ENCODE assay signal across 18 mouse cellular contexts in the genomic region with DNA sequence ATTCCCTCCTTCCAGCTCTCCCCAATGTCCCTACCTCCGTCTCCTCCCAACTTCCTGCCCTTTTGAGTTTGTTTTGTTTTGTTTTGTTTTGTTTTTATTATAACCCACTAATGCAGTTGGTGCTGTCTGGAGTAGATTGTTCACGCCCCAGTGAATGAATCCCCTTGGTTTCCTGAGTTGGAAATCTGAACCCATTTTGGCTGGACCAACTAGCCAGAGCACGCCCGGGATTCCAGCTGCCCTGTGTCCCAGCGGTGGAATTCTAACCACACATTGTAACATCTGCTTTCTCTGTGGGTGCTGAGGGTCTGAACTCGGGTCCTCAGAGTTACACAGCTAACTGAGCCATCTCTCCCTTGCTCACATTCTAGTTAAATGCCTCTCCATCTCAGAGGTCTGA.
DNase-seq lines count a peak whose midpoint lies in the region; ATAC-seq lines count a peak whose summit lies in the region.
"Had no signal": no experiment of that assay in that cellular context is flagged by ENCODE, and none has a peak within 500 bp of the region (broad histone marks: within the 10 kb centered on the region; RNA-seq: fewer than 3 reads in every experiment).

No protein-coding gene starts in this region.

- H3K9me3 ChIP-seq in embryonic facial prominence, embryonic 14.5 days (ENCODE audit: control insufficient read depth, low read length), result no peaks in the 10 kb centered on the region
- H3K9me3 ChIP-seq in embryonic facial prominence, embryonic 10.5 days, result no peaks in the 10 kb centered on the region
- H3K9me3 ChIP-seq in embryonic facial prominence, embryonic 15.5 days (replicated peaks), result no peaks in the 10 kb centered on the region
- H3K9me3 ChIP-seq: forebrain, embryonic 12.5 days; forebrain, embryonic 15.5 days; heart, embryonic 12.5 days; heart, embryonic 15.5 days; hindbrain, embryonic 10.5 days had no signal

- no peaks in the 10 kb centered on the region for H3K36me3 ChIP-seq in embryonic facial prominence, embryonic 14.5 days (ENCODE audit: control insufficient read depth, insufficient read depth, low read length)
- no peaks in the 10 kb centered on the region for H3K36me3 ChIP-seq in embryonic facial prominence, embryonic 10.5 days (replicated peaks)
- H3K36me3 ChIP-seq in embryonic facial prominence, embryonic 15.5 days, result no peaks in the 10 kb centered on the region
- H3K36me3 ChIP-seq: forebrain, embryonic 12.5 days; forebrain, embryonic 15.5 days; G1E; heart, embryonic 12.5 days; heart, embryonic 15.5 days; hindbrain, embryonic 10.5 days had no signal

- 32% methylated on average over 6 of the region's 6 CpGs for WGBS in embryonic facial prominence, embryonic 14.5 days
- 54% methylated on average over 6 of the region's 6 CpGs for WGBS in embryonic facial prominence, embryonic 10.5 days
- 10% methylated on average over 6 of the region's 6 CpGs for WGBS in embryonic facial prominence, embryonic 15.5 days

- no peak for ATAC-seq in embryonic facial prominence, embryonic 14.5 days (ENCODE audit: low read depth)
- no peak for ATAC-seq in embryonic facial prominence, embryonic 15.5 days (ENCODE audit: insufficient number of reproducible peaks, low FRiP score, low TSS enrichment, low read depth)
- ATAC-seq: forebrain, embryonic 15.5 days; intestine, postnatal 0 days had no signal

- DNase-seq in embryonic facial prominence, embryonic 14.5 days (ENCODE audit: low spot score), result peak; percentile 58
- DNase-seq in embryonic facial prominence, embryonic 10.5 days (ENCODE audit: low spot score), result no peak
- DNase-seq in kidney, postnatal 4 days, result peak; percentile 23 to 39
- no peak for DNase-seq in kidney, adult 18-20 months
- no peak for DNase-seq in embryo, embryonic 9.5 days (ENCODE audit: extremely low spot score)
- DNase-seq: B cell, adult 2 months; heart, postnatal 36 days had no signal

- no peaks in the 10 kb centered on the region for H3K4me1 ChIP-seq in embryonic facial prominence, embryonic 14.5 days (ENCODE audit: control insufficient read depth, insufficient read depth, low read length)
- H3K4me1 ChIP-seq in embryonic facial prominence, embryonic 10.5 days, result peaks cover 11% of the 10 kb centered on the region
- peaks cover 19% of the 10 kb centered on the region for H3K4me1 ChIP-seq in embryonic facial prominence, embryonic 15.5 days
- H3K4me1 ChIP-seq: forebrain, embryonic 12.5 days; heart, embryonic 15.5 days had no signal

- no peak overlapping the region for H3K4me3 ChIP-seq in embryonic facial prominence, embryonic 14.5 days (ENCODE audit: low read depth, low read length)
- H3K4me3 ChIP-seq in embryonic facial prominence, embryonic 10.5 days, result no peak overlapping the region
- no peak overlapping the region for H3K4me3 ChIP-seq in embryonic facial prominence, embryonic 15.5 days (replicated peaks)
- H3K4me3 ChIP-seq: erythroblast, embryonic 14.5 days; forebrain, embryonic 12.5 days; forebrain, embryonic 15.5 days; heart, embryonic 12.5 days; heart, embryonic 15.5 days; hindbrain, embryonic 10.5 days had no signal

- H3K27me3 ChIP-seq in embryonic facial prominence, embryonic 14.5 days (replicated peaks; ENCODE audit: control insufficient read depth, insufficient read depth, low read length), result no peaks in the 10 kb centered on the region
- H3K27me3 ChIP-seq in embryonic facial prominence, embryonic 10.5 days (replicated peaks; ENCODE audit: low read depth, poor library complexity, severe bottlenecking), result no peaks in the 10 kb centered on the region
- H3K27me3 ChIP-seq in embryonic facial prominence, embryonic 15.5 days, result no peaks in the 10 kb centered on the region
- H3K27me3 ChIP-seq: CH12.LX; forebrain, embryonic 15.5 days; heart, embryonic 12.5 days; heart, embryonic 15.5 days had no signal

- H3K4me2 ChIP-seq in embryonic facial prominence, embryonic 14.5 days (ENCODE audit: low read depth, low read length), result no peak overlapping the region
- H3K4me2 ChIP-seq in embryonic facial prominence, embryonic 15.5 days (replicated peaks), result no peak overlapping the region
- H3K4me2 ChIP-seq: forebrain, embryonic 12.5 days; forebrain, embryonic 15.5 days; heart, embryonic 12.5 days; heart, embryonic 15.5 days; hindbrain, embryonic 14.5 days had no signal

- H3K27ac ChIP-seq in embryonic facial prominence, embryonic 14.5 days (replicated peaks; ENCODE audit: low read depth, low read length), result no peak overlapping the region
- H3K27ac ChIP-seq in embryonic facial prominence, embryonic 10.5 days (replicated peaks), result no peak overlapping the region
- 0 out of 2 replicates have a peak overlapping the region, but pooled peaks have one; percentile 7 for H3K27ac ChIP-seq in embryonic facial prominence, embryonic 15.5 days (replicated peaks)
- H3K27ac ChIP-seq: forebrain, embryonic 12.5 days; forebrain, embryonic 15.5 days; heart, embryonic 15.5 days; hindbrain, embryonic 10.5 days; hindbrain, embryonic 14.5 days had no signal

- H3K9ac ChIP-seq in embryonic facial prominence, embryonic 14.5 days (ENCODE audit: low read depth, low read length), result no peak overlapping the region
- H3K9ac ChIP-seq in embryonic facial prominence, embryonic 15.5 days, result no peak overlapping the region
- H3K9ac ChIP-seq: forebrain, embryonic 12.5 days; forebrain, embryonic 15.5 days; heart, embryonic 12.5 days; heart, embryonic 15.5 days; hindbrain, embryonic 14.5 days had no signal

Comparison
In these comparisons a context has a peak if more than half of its experiments do, and no peak if none do; other contexts are left out.
1. DNase-seq: peak in embryonic facial prominence, embryonic 14.5 days (single experiment) and kidney, postnatal 4 days (2 of 2); none in embryonic facial prominence, embryonic 10.5 days (single experiment), kidney, adult 18-20 months (single experiment) and embryo, embryonic 9.5 days (single experiment).